Mouse (Mus musculus): ENCODE measurements at regions not wholly inside any gene's neighbourhood (a gene's known extent, or its start where the extent isn't known, plus 50 kb on each side); places are given as distances from the start of the nearest gene placed in this dataset.

GRCm38 (mm10) chr13:111157921-111158638 is 96.7 kb upstream of the Actbl2 start:
- no peak for DNase-seq (ENCODE audit: low spot score in 2 of 2)

GRCm38 (mm10) chr13:111159498-111159897 is 95.3 kb upstream of the Actbl2 start:
- no peak for DNase-seq (ENCODE audit: low spot score in 2 of 2)

GRCm38 (mm10) chr13:111165538-111165937 is 89.3 kb upstream of the Actbl2 start:
- DNase-seq (ENCODE audit: low spot score in 2 of 2) = no peak

- no peak for DNase-seq (ENCODE audit: low spot score in 2 of 2)
Measured at GRCm38 (mm10) chr13:111170269-111171165, 84.3 kb upstream of the Actbl2 start.

GRCm38 (mm10) chr13:111179186-111179585 is 75.6 kb upstream of the Actbl2 start:
- peak; percentile 50 to 74 for DNase-seq (ENCODE audit: low spot score in 2 of 2)

- no peak for DNase-seq (ENCODE audit: low spot score in 2 of 2)
Measured at GRCm38 (mm10) chr13:111183293-111183692, 71.5 kb upstream of the Actbl2 start.

GRCm38 (mm10) chr13:111185799-111186198 is 69.0 kb upstream of the Actbl2 start:
- DNase-seq (ENCODE audit: low spot score in 2 of 2) = no peak

GRCm38 (mm10) chr13:111186833-111187232 is 68.0 kb upstream of the Actbl2 start:
- no peak for DNase-seq (ENCODE audit: low spot score in 2 of 2)

- no peak for DNase-seq (ENCODE audit: low spot score in 2 of 2)
Measured at GRCm38 (mm10) chr13:111193919-111194318, 60.9 kb upstream of the Actbl2 start.

GRCm38 (mm10) chr13:111194337-111194736 is 60.5 kb upstream of the Actbl2 start:
- peak; percentile 27 to 47 for DNase-seq (ENCODE audit: low spot score in 2 of 2)

GRCm38 (mm10) chr13:111201532-111201931 is 53.3 kb upstream of the Actbl2 start:
- no peak for DNase-seq (ENCODE audit: low spot score in 2 of 2)

GRCm38 (mm10) chr13:111204580-111205285 is 50.1 kb upstream of the Actbl2 start:
- peak; percentile 48 to 54 for DNase-seq (ENCODE audit: low spot score in 2 of 2)

All from right cerebral cortex, postnatal 10 days (tissue).